Mouse (Mus musculus): ENCODE data around the gene P2rx6. TPM values are rescaled to one million over a fixed set of nuclear protein-coding genes. Genes with fewer than 3 reads are reported as not detected.
"Not testable (repeated sequence)": the region's sequence is repeated elsewhere in the genome, so short reads cannot be mapped to it uniquely, and the experiment has no call there.

Gene P2rx6
- total and polyA plus RNA-seq, 3 experiments: 0.78 to 2.9 (median 0.89) TPM

DNA sequence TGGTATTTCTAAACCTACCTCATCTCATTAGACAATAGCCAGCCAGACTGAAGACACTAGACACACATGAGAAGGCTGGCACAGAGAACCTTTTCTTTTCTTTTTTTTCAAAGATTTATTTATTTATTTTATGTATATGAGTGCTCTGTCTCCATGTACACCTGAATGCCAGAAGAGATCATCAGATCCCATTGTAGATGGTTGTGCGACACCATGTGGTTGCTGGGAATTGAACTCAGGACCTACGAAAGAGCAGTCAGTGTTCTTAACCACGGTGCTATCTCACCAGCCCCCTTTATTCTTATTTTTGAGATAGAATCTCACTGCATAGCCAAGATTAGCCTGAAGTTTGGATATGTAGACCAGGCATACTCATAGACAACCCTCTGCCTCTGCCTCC is 25.1 kb upstream of the P2rx6 start:
- Histone ChIP-seq H3K79me2 (replicated peaks; ENCODE audit: control insufficient read depth, insufficient read depth, low read length) (no peaks in the 10 kb centered on the region), H3K4me1 (ENCODE audit: control insufficient read depth, insufficient read depth, low read length) (no peaks in the 10 kb centered on the region), H3K36me3 (ENCODE audit: control insufficient read depth, insufficient read depth, low read length) (no peaks in the 10 kb centered on the region), H3K9ac (ENCODE audit: low read depth, low read length) (no peak overlapping the region), H3K27me3 (ENCODE audit: control insufficient read depth, insufficient read depth, low read length) (0 out of 2 replicates have a peak, but pooled peaks cover 1% of the 10 kb centered on the region), H3K4me3 (no peak overlapping the region), H3K27ac (no peak overlapping the region)
- WGBS: 83% methylated on average over 3 of the region's 3 CpGs
- DNase-seq: no peak
- TF ChIP-seq EP300 (IDR thresholded peaks at IDR 0.05; ENCODE audit: insufficient read depth, low read depth, low read length) (no peak), CTCF (IDR thresholded peaks at IDR 0.05) (peak; percentile 40)
- intact Hi-C loops (cut with DNase I): no loop called here

GRCm38 (mm10) chr16:17542632-17543031 is 19.1 kb upstream of the P2rx6 start:
- TF ChIP-seq CTCF (IDR thresholded peaks at IDR 0.05) (no peak), EP300 (IDR thresholded peaks at IDR 0.05; ENCODE audit: insufficient read depth, low read depth, low read length) (no peak), POLR2A (IDR thresholded peaks at IDR 0.05; ENCODE audit: insufficient read depth, low read depth, low read length) (no peak)
- whole genome bisulfite sequencing: 53% methylated on average over 2 of the region's 2 CpGs
- H3K79me2 ChIP-seq (replicated peaks; ENCODE audit: control insufficient read depth, insufficient read depth, low read length): no peaks in the 10 kb centered on the region
- H3K27ac ChIP-seq: no peak overlapping the region
- H3K36me3 ChIP-seq (ENCODE audit: control insufficient read depth, insufficient read depth, low read length): no peaks in the 10 kb centered on the region
- 0 out of 2 replicates have a peak, but pooled peaks cover 1% of the 10 kb centered on the region for H3K27me3 ChIP-seq (ENCODE audit: control insufficient read depth, insufficient read depth, low read length)
- intact Hi-C loops (cut with DNase I): no loop called here
- H3K9ac ChIP-seq (ENCODE audit: low read depth, low read length): no peak overlapping the region
- no peak overlapping the region for H3K4me3 ChIP-seq
- no peaks in the 10 kb centered on the region for H3K4me1 ChIP-seq (ENCODE audit: control insufficient read depth, insufficient read depth, low read length)
- no peak for DNase-seq

DNA sequence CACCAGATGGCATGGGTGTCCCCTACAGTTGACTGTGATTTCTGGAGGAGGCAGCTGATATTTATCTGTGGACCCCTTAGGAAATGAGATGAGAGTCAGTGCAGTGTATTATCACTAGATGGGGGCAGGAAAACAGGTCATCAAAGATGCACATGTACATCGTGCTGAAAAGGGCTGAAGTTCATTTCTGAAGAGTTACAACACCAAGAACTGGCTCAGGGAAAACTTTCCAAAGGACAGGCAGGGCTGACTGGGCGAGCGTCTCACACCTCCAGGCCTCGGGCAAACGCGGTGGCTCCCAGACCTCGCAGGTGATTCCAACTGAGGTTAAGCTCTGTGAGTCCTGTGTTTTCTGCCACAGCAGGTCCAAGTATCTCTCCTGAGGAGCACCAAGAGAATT is 8.8 kb upstream of the P2rx6 start:
- intact Hi-C loops (cut with DNase I): no loop called here
- Histone ChIP-seq H3K27me3 (ENCODE audit: control insufficient read depth, insufficient read depth, low read length) (no peaks in the 10 kb centered on the region), H3K79me2 (replicated peaks; ENCODE audit: control insufficient read depth, insufficient read depth, low read length) (no peaks in the 10 kb centered on the region), H3K4me1 (ENCODE audit: control insufficient read depth, insufficient read depth, low read length) (no peaks in the 10 kb centered on the region), H3K4me3 (no peak overlapping the region), H3K27ac (no peak overlapping the region), H3K36me3 (ENCODE audit: control insufficient read depth, insufficient read depth, low read length) (no peaks in the 10 kb centered on the region), H3K9ac (ENCODE audit: low read depth, low read length) (no peak overlapping the region)
- TF ChIP-seq POLR2A (IDR thresholded peaks at IDR 0.05; ENCODE audit: insufficient read depth, low read depth, low read length) (no peak), CTCF (IDR thresholded peaks at IDR 0.05) (no peak), EP300 (IDR thresholded peaks at IDR 0.05; ENCODE audit: insufficient read depth, low read depth, low read length) (no peak)
- DNase-seq: no peak
- 62% methylated on average over 7 of the region's 7 CpGs for WGBS

GRCm38 (mm10) chr16:17553910-17554685 is 7.6 kb upstream of the P2rx6 start:
- WGBS: 13% methylated on average over 18 of the region's 18 CpGs
- no peaks in the 10 kb centered on the region for H3K4me1 ChIP-seq (ENCODE audit: control insufficient read depth, insufficient read depth, low read length)
- H3K79me2 ChIP-seq (replicated peaks; ENCODE audit: control insufficient read depth, insufficient read depth, low read length): no peaks in the 10 kb centered on the region
- DNase-seq: peak in 1 of 2 experiments; percentile 45
- no peak overlapping the region for H3K9ac ChIP-seq (ENCODE audit: low read depth, low read length)
- no peaks in the 10 kb centered on the region for H3K27me3 ChIP-seq (ENCODE audit: control insufficient read depth, insufficient read depth, low read length)
- no peak overlapping the region for H3K27ac ChIP-seq
- H3K4me3 ChIP-seq: no peak overlapping the region
- intact Hi-C loops (cut with DNase I): no loop called here
- TF ChIP-seq CTCF (IDR thresholded peaks at IDR 0.05) (no peak), EP300 (IDR thresholded peaks at IDR 0.05; ENCODE audit: insufficient read depth, low read depth, low read length) (no peak), POLR2A (IDR thresholded peaks at IDR 0.05; ENCODE audit: insufficient read depth, low read depth, low read length) (no peak)
- H3K36me3 ChIP-seq (ENCODE audit: control insufficient read depth, insufficient read depth, low read length): no peaks in the 10 kb centered on the region

GRCm38 (mm10) chr16:17554702-17555101 is 7.0 kb upstream of the P2rx6 start:
- H3K27ac ChIP-seq: not testable (repeated sequence)
- intact Hi-C loops (cut with DNase I): loop anchor here (5.0 kb wide), 1 partner anchor 258 kb away; no protein-coding TSS in a partner anchor

DNA sequence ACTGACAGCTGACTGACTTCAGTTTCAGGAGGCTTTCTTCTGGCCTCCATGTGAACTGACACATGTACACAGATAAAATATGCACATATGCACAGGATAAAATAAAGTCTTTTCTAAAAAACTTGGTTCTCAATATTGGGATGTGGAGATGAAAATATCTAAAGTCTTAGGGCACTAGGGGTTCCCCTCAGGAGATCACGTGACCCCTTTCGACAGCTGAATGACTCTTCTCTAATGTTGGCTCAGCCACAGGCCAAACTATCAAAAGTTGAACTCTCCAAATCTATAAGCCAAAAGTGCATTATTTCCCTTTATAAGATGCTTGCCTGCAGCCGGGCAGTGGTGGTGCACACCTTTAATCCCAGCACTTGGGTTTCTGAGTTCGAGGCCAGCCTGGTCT is 5.5 kb upstream of the P2rx6 start:
- TF ChIP-seq CTCF (IDR thresholded peaks at IDR 0.05): no peak
- TF ChIP-seq POLR2A (IDR thresholded peaks at IDR 0.05; ENCODE audit: insufficient read depth, low read depth, low read length): no peak
- TF ChIP-seq EP300 (IDR thresholded peaks at IDR 0.05; ENCODE audit: insufficient read depth, low read depth, low read length): no peak
- no peak overlapping the region for H3K27ac ChIP-seq
- no peak overlapping the region for H3K4me3 ChIP-seq
- 86% methylated on average over 4 of the region's 4 CpGs for WGBS
- H3K79me2 ChIP-seq (replicated peaks; ENCODE audit: control insufficient read depth, insufficient read depth, low read length): no peaks in the 10 kb centered on the region
- H3K9ac ChIP-seq (ENCODE audit: low read depth, low read length): no peak overlapping the region
- intact Hi-C loops (cut with DNase I): loop anchor here (5.0 kb wide), 1 partner anchor 256 kb away; no protein-coding TSS in a partner anchor
- H3K4me1 ChIP-seq (ENCODE audit: control insufficient read depth, insufficient read depth, low read length): no peaks in the 10 kb centered on the region
- DNase-seq: no peak
- no peaks in the 10 kb centered on the region for H3K36me3 ChIP-seq (ENCODE audit: control insufficient read depth, insufficient read depth, low read length)
- H3K27me3 ChIP-seq (ENCODE audit: control insufficient read depth, insufficient read depth, low read length): no peaks in the 10 kb centered on the region

More at GRCm38 (mm10) chr16:17554702-17555101, 7.0 kb upstream of the P2rx6 start:
- H3K4me1 ChIP-seq (ENCODE audit: control insufficient read depth, insufficient read depth, low read length); H3K4me3 ChIP-seq; H3K79me2 ChIP-seq (replicated peaks; ENCODE audit: control insufficient read depth, insufficient read depth, low read length); H3K27me3 ChIP-seq (ENCODE audit: control insufficient read depth, insufficient read depth, low read length); H3K9ac ChIP-seq (ENCODE audit: low read depth, low read length); H3K36me3 ChIP-seq (ENCODE audit: control insufficient read depth, insufficient read depth, low read length); DNase-seq: not testable (repeated sequence)
- 46% methylated on average over 4 of the region's 4 CpGs for WGBS
